21 mouse cellular contexts compared by ENCODE assay signal in genomic region chr6:94613235-94613895, GRCm38 (mm10).
DNase-seq lines count a peak whose midpoint lies in the region; ATAC-seq and TF ChIP-seq lines count a peak whose summit lies in the region.
"Had no signal": no experiment of that assay in that cellular context is flagged by ENCODE, and none has a peak within 500 bp of the region (broad histone marks: within the 10 kb centered on the region; RNA-seq: fewer than 3 reads in every experiment).

No protein-coding gene starts in this region.

- peaks cover 8% of the 10 kb centered on the region; the same call in 1 of the 2 replicates for H3K4me1 ChIP-seq in limb, embryonic 14.5 days (ENCODE audit: control insufficient read depth, insufficient read depth, low read length)
- H3K4me1 ChIP-seq in limb, embryonic 10.5 days = peaks cover 17% of the 10 kb centered on the region
- H3K4me1 ChIP-seq in embryonic facial prominence, embryonic 15.5 days = no peaks in the 10 kb centered on the region
- peaks cover 11% of the 10 kb centered on the region; the same call in 1 of the 2 replicates for H3K4me1 ChIP-seq in kidney, embryonic 14.5 days (ENCODE audit: control insufficient read depth, insufficient read depth, low read length)
- H3K4me1 ChIP-seq in intestine, postnatal 0 days (replicated peaks; ENCODE audit: control insufficient read depth, insufficient read depth, low read length) = no peaks in the 10 kb centered on the region
- H3K4me1 ChIP-seq: neural tube, embryonic 12.5 days had no signal

- no peak overlapping the region for H3K4me3 ChIP-seq in limb, embryonic 14.5 days (replicated peaks; ENCODE audit: low read length)
- no peak overlapping the region for H3K4me3 ChIP-seq in limb, embryonic 10.5 days
- no peak overlapping the region for H3K4me3 ChIP-seq in embryonic facial prominence, embryonic 15.5 days (replicated peaks)
- no peak overlapping the region for H3K4me3 ChIP-seq in kidney, embryonic 14.5 days (ENCODE audit: low read length)
- H3K4me3 ChIP-seq in myocyte = no peak overlapping the region
- no peak overlapping the region for H3K4me3 ChIP-seq in intestine, postnatal 0 days (ENCODE audit: low read depth, low read length)
- H3K4me3 ChIP-seq: heart, embryonic 13.5 days; hindbrain, embryonic 13.5 days; left cerebral cortex, adult 2 months; neural tube, embryonic 12.5 days had no signal

- H3K79me2 ChIP-seq in myocyte (ENCODE audit: control insufficient read depth, insufficient read depth) = no peaks in the 10 kb centered on the region

- no peaks in the 10 kb centered on the region for H3K9me3 ChIP-seq in limb, embryonic 14.5 days (ENCODE audit: control insufficient read depth, low read length)
- no peaks in the 10 kb centered on the region for H3K9me3 ChIP-seq in limb, embryonic 10.5 days (replicated peaks)
- H3K9me3 ChIP-seq in embryonic facial prominence, embryonic 15.5 days (replicated peaks) = no peaks in the 10 kb centered on the region
- no peaks in the 10 kb centered on the region for H3K9me3 ChIP-seq in kidney, embryonic 14.5 days (ENCODE audit: control insufficient read depth, low read length)
- no peaks in the 10 kb centered on the region for H3K9me3 ChIP-seq in intestine, postnatal 0 days (ENCODE audit: control insufficient read depth)
- H3K9me3 ChIP-seq: heart, embryonic 13.5 days; hindbrain, embryonic 13.5 days; neural tube, embryonic 12.5 days had no signal

- no peak overlapping the region for H3K9ac ChIP-seq in limb, embryonic 14.5 days (ENCODE audit: low read depth, low read length, severe bottlenecking)
- no peak overlapping the region for H3K9ac ChIP-seq in embryonic facial prominence, embryonic 15.5 days
- no peak overlapping the region for H3K9ac ChIP-seq in kidney, embryonic 14.5 days (ENCODE audit: low read depth, low read length)
- no peak overlapping the region for H3K9ac ChIP-seq in intestine, postnatal 0 days (ENCODE audit: low read depth, low read length)
- H3K9ac ChIP-seq: heart, embryonic 13.5 days; hindbrain, embryonic 13.5 days; neural tube, embryonic 12.5 days had no signal

- 71% methylated on average over 6 of the region's 6 CpGs for WGBS in limb, embryonic 14.5 days
- 85% methylated on average over 6 of the region's 6 CpGs for WGBS in limb, embryonic 10.5 days
- 57% methylated on average over 6 of the region's 6 CpGs for WGBS in embryonic facial prominence, embryonic 15.5 days
- WGBS in kidney, embryonic 14.5 days = 49% methylated on average over 6 of the region's 6 CpGs
- 72% methylated on average over 6 of the region's 6 CpGs for WGBS in intestine, postnatal 0 days

- H3K36me3 ChIP-seq in limb, embryonic 14.5 days (ENCODE audit: control insufficient read depth, insufficient read depth, low read length) = peaks cover 97% of the 10 kb centered on the region
- H3K36me3 ChIP-seq in limb, embryonic 10.5 days = peaks cover 98% of the 10 kb centered on the region
- peaks cover 89% of the 10 kb centered on the region for H3K36me3 ChIP-seq in embryonic facial prominence, embryonic 15.5 days
- peaks cover 50% of the 10 kb centered on the region for H3K36me3 ChIP-seq in kidney, embryonic 14.5 days (ENCODE audit: control insufficient read depth, insufficient read depth, low read length)
- peaks cover 4% of the 10 kb centered on the region for H3K36me3 ChIP-seq in myocyte (ENCODE audit: control insufficient read depth, insufficient read depth)
- H3K36me3 ChIP-seq in intestine, postnatal 0 days (ENCODE audit: control insufficient read depth, insufficient read depth) = peaks cover 96% of the 10 kb centered on the region

- TF ChIP-seq CTCF in intestine, postnatal 0 days (IDR thresholded peaks at IDR 0.05; ENCODE audit: low read depth) = no peak

- no peak for DNase-seq in limb, embryonic 14.5 days (ENCODE audit: low spot score)
- DNase-seq in limb, embryonic 10.5 days (ENCODE audit: low spot score) = no peak
- DNase-seq in lung, postnatal 14 days = no peak
- DNase-seq: adrenal gland, postnatal 25 days; cerebellum, adult 18-20 months; cerebellum, postnatal 36 days; left cerebral cortex, postnatal 4 days; lung, adult 2 months; lung, postnatal 4 days; thymus, postnatal 25 days had no signal

- H3K27ac ChIP-seq in limb, embryonic 14.5 days (replicated peaks; ENCODE audit: low read depth, low read length) = no peak overlapping the region
- no peak overlapping the region for H3K27ac ChIP-seq in limb, embryonic 10.5 days
- H3K27ac ChIP-seq in embryonic facial prominence, embryonic 15.5 days (replicated peaks) = 0 out of 2 replicates have a peak overlapping the region, but pooled peaks have one; percentile 22
- peak overlapping the region; percentile 51 for H3K27ac ChIP-seq in kidney, embryonic 14.5 days (ENCODE audit: low read depth, low read length)
- no peak overlapping the region for H3K27ac ChIP-seq in intestine, postnatal 0 days (ENCODE audit: low read depth, low read length)
- H3K27ac ChIP-seq: heart, embryonic 13.5 days; hindbrain, embryonic 13.5 days; left cerebral cortex, adult 2 months; neural tube, embryonic 12.5 days had no signal

- no peak overlapping the region for H3K4me2 ChIP-seq in limb, embryonic 14.5 days (replicated peaks; ENCODE audit: low read depth, low read length, severe bottlenecking)
- H3K4me2 ChIP-seq in embryonic facial prominence, embryonic 15.5 days (replicated peaks) = no peak overlapping the region
- H3K4me2 ChIP-seq in kidney, embryonic 14.5 days (replicated peaks; ENCODE audit: low read depth, low read length) = no peak overlapping the region
- no peak overlapping the region for H3K4me2 ChIP-seq in myocyte (ENCODE audit: low read depth)
- H3K4me2 ChIP-seq in intestine, postnatal 0 days (replicated peaks; ENCODE audit: low read depth) = no peak overlapping the region
- H3K4me2 ChIP-seq: heart, embryonic 13.5 days; hindbrain, embryonic 13.5 days; liver, embryonic 11.5 days; midbrain, embryonic 11.5 days; neural tube, embryonic 12.5 days had no signal

- ATAC-seq in limb, embryonic 14.5 days (ENCODE audit: low FRiP score, low read depth) = 0 out of 2 replicates have a peak, but pooled peaks have one; percentile 14
- no peak for ATAC-seq in embryonic facial prominence, embryonic 15.5 days (ENCODE audit: insufficient number of reproducible peaks, low FRiP score, low TSS enrichment, low read depth)
- ATAC-seq in kidney, embryonic 14.5 days (ENCODE audit: low FRiP score, low TSS enrichment) = no peak
- ATAC-seq in intestine, postnatal 0 days = no peak
- ATAC-seq: intestine, embryonic 16.5 days had no signal

- H3K27me3 ChIP-seq in limb, embryonic 14.5 days (ENCODE audit: control insufficient read depth, insufficient read depth, low read length) = no peaks in the 10 kb centered on the region
- no peaks in the 10 kb centered on the region for H3K27me3 ChIP-seq in limb, embryonic 10.5 days (ENCODE audit: low read depth, poor library complexity, severe bottlenecking)
- H3K27me3 ChIP-seq in embryonic facial prominence, embryonic 15.5 days = no peaks in the 10 kb centered on the region
- no peaks in the 10 kb centered on the region for H3K27me3 ChIP-seq in kidney, embryonic 14.5 days (ENCODE audit: control insufficient read depth, insufficient read depth, low read length)
- no peaks in the 10 kb centered on the region for H3K27me3 ChIP-seq in myocyte (ENCODE audit: control insufficient read depth, insufficient read depth, insufficient read length)
- no peaks in the 10 kb centered on the region for H3K27me3 ChIP-seq in intestine, postnatal 0 days (replicated peaks; ENCODE audit: control insufficient read depth, insufficient read depth, low read length)
- H3K27me3 ChIP-seq: heart, embryonic 13.5 days; hindbrain, embryonic 13.5 days; neural tube, embryonic 12.5 days had no signal

- TF ChIP-seq POLR2A in limb, embryonic 14.5 days (IDR thresholded peaks at IDR 0.05; ENCODE audit: borderline replicate concordance, extremely low read depth, insufficient read depth, insufficient read length) = no peak
- TF ChIP-seq POLR2A in myocyte (IDR thresholded peaks at IDR 0.05; ENCODE audit: insufficient read length, low read depth) = no peak

- no peak overlapping the region for H3ac ChIP-seq in myocyte (ENCODE audit: control insufficient read depth, insufficient read length)

TF ChIP-seq in myocyte, 11 proteins besides CTCF, POLR2A, EP300 and RAD21:
- peak in 2 of 3 experiments; percentile 49 to 56 for TF ChIP-seq MYOG (IDR thresholded peaks at IDR 0.05; ENCODE audit: control insufficient read depth in 1 of 3, insufficient read depth in 1 of 3, insufficient read length in 2 of 3, low read depth in 2 of 3)
- no peak for TF ChIP-seq TCF12 (IDR thresholded peaks at IDR 0.05; ENCODE audit: insufficient read depth, poor library complexity, severe bottlenecking)
- no peak for TF ChIP-seq REST (IDR thresholded peaks at IDR 0.05; ENCODE audit: insufficient read depth, insufficient read length)
- TF ChIP-seq MAX (IDR thresholded peaks at IDR 0.05; ENCODE audit: low read depth) = no peak
- TF ChIP-seq E2F4 (IDR thresholded peaks at IDR 0.05; ENCODE audit: insufficient read depth) = no peak
- TF ChIP-seq CEBPB (IDR thresholded peaks at IDR 0.05; ENCODE audit: insufficient read depth, poor library complexity, severe bottlenecking) = no peak
- TF ChIP-seq SRF (IDR thresholded peaks at IDR 0.05; ENCODE audit: control insufficient read depth, insufficient read length, low read depth) = no peak
- TF ChIP-seq USF1 (IDR thresholded peaks at IDR 0.05; ENCODE audit: low read depth) = no peak
- peak in 2 of 3 experiments; percentile 26 to 52 for TF ChIP-seq MYOD1 (IDR thresholded peaks at IDR 0.05; ENCODE audit: control insufficient read depth in 1 of 3, insufficient read length in 2 of 3, low read depth in 2 of 3)
- TF ChIP-seq POLR2AphosphoS2 (IDR thresholded peaks at IDR 0.05; ENCODE audit: insufficient read length, low read depth) = no peak
- TF ChIP-seq TCF3 (IDR thresholded peaks at IDR 0.05; ENCODE audit: insufficient read length, low read depth) = no peak

Comparison
In these comparisons a context has a peak if more than half of its experiments do, and no peak if none do; other contexts are left out.
1. H3K27ac ChIP-seq: peak in embryonic facial prominence, embryonic 15.5 days (single experiment) and kidney, embryonic 14.5 days (single experiment); none in limb, embryonic 14.5 days (single experiment), limb, embryonic 10.5 days (single experiment) and intestine, postnatal 0 days (single experiment).